Mouse (Mus musculus) cerebellum, adult (tissue): ENCODE measurements at regions not wholly inside any gene's neighbourhood (a gene's known extent, or its start where the extent isn't known, plus 50 kb on each side); places are given as distances from the start of the nearest gene placed in this dataset.

Experiments used
- ATAC-seq: cut with Nextera tagmentation; 2 replicates; pipeline ENCODE4 v1.9.2; 2017; ENCODE audit warnings: mild to moderate bottlenecking, moderate library complexity, mixed read lengths; ENCODE audit not compliant: insufficient number of reproducible peaks, low FRiP score, low TSS enrichment

DNA sequence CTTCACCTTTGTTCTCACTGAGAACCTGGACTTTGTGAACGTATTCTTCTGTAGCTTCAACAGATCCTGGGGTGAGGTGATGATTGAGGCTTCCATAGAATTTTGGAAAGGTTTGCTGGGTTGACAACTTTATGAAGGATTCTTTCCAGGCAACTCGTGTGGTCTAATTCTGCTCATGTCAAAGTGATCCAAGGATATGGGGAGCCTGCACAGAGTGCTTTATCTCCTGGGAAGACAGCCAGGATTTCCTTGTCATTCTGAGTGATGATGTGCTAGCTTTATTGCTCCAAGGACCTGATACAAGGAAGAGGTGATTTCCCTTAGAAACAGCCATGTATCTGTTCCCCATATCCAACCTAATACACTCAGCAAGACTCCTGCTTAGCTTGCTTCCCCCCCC is 63.0 kb upstream of the Kif16b start:
- no peak for ATAC-seq

- ATAC-seq, result peak; percentile 75
Observed at GRCm38 (mm10) chr2:142967250-142967649, 65.9 kb upstream of the Kif16b start.

GRCm38 (mm10) chr2:142980771-142981170 is 79.4 kb upstream of the Kif16b start:
- no peak for ATAC-seq

DNA sequence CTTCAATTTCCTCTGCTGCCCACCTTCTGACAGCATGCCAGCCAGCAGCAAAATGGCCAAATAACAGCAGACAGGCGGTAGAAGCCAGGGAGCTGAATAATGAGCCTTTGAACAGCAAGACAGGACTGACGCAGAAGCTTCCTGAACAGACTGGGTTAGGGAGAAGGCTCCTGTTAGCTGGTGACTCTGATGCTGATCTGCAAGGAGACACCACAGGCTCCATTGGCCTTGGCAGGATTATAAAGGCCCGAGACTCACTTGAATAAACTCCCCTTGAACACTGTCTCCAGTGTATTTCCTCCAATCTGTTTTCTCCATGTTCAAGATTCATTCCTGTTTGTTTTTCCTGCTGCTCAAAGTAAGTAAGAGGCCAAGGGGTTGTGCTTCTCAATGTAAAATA is 74.1 kb upstream of the Snrpb2 start:
- ATAC-seq, result no peak

DNA sequence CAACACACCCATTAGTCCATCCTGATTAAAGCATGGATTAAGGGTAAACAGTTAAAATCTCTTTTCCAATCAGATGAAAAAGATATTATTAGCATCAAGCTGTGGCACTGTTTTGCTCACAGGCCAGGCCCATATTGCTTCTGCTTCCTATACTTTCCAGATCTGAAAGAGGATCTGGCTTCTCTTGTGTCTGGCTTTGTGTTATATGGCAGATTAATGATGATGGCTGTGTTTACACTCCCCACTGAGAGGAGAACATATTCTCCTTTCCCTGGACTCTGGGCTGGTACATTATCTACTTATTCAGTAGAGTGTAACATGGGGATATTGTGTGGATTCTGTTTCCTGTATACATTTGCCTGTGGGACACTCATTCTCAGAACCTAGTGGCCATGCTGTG is 66.8 kb upstream of the Snrpb2 start:
- ATAC-seq, result no peak

GRCm38 (mm10) chr2:143002874-143003273 is 60.0 kb upstream of the Snrpb2 start:
- no peak for ATAC-seq

DNA sequence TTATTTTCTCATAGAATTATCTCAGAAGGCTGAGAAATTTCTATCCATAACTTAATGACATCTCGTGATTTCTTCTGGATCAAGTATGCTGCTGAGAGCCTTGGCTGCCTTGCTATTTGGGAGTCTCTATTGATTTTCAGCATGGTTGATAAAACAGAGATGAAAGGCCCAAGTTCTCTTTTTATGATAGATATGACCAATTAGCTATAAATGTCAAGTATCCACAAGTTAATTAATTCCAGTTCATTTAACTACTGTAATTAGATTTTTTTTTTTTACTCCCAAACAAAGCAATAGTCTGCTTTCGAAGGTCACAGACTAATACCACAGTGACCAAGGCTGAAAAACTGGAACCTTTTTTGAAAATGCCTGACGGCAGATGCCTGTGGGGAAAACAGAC is 59.5 kb upstream of the Snrpb2 start:
- ATAC-seq, result no peak

DNA sequence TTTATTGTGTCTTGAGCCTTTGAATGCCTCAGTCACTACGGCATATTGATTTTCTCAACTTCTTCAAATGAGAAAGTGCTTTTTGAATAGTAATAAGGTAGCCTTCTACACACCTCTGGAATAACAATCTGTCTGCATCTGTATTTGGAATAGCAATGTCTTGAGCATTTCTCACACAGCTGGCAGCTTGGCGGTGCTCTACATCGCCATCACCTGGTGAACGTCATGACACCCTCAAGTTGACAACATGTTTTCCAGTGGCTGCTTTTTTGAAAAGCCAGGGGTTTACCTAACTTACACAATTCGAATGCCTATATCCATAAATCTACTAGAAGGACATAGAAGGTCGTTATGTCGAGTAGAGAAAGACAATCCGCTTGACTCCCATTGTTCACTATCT is 51.5 kb upstream of the Snrpb2 start:
- ATAC-seq, result no peak
